Mouse (Mus musculus) lung, postnatal 0 days (tissue): Measurements from ENCODE around the gene Alyref2.

Experiments used
- CTCF ChIP-seq: IDR thresholded peaks from 2 replicates; pipeline ENCODE4 v1.5.1; 2016; ENCODE audit warnings: antibody characterized with exemption, mild to moderate bottlenecking
- EP300 ChIP-seq: IDR thresholded peaks from 2 replicates; pipeline ENCODE4 v1.6.1; 2016; ENCODE audit warnings: antibody characterized with exemption, mild to moderate bottlenecking, control low read depth

- TF ChIP-seq EP300 (no peak), CTCF (no peak)
Measured at GRCm38 (mm10) chr1:171513760-171514159, 10.5 kb downstream of the Alyref2 start.
